Mouse (Mus musculus) gastrocnemius, postnatal 4 days (tissue): Measurements from ENCODE around the gene Sema6c. TPM values are rescaled to one million over a fixed set of nuclear protein-coding genes. Genes with fewer than 3 reads are reported as not detected.
"Not testable (repeated sequence)": the region's sequence is repeated elsewhere in the genome, so short reads cannot be mapped to it uniquely, and the experiment has no call there.

Source experiments
- DNase-seq, 2 experiments: peaks; one replicate each; pipeline ENCODE4 v3.0.0; 2021 to 2022; ENCODE audit warnings: low spot score in 2 of 2, mixed read lengths in 2 of 2
- total RNA-seq, 2 experiments: library from RNA; stranded (reverse); gene quantifications; 2 replicates each; pipeline ENCODE4 v1.2.3; 2021

The Sema6c gene
- total RNA-seq, 2 experiments from 2014 or later = 112 to 123 TPM

DNA sequence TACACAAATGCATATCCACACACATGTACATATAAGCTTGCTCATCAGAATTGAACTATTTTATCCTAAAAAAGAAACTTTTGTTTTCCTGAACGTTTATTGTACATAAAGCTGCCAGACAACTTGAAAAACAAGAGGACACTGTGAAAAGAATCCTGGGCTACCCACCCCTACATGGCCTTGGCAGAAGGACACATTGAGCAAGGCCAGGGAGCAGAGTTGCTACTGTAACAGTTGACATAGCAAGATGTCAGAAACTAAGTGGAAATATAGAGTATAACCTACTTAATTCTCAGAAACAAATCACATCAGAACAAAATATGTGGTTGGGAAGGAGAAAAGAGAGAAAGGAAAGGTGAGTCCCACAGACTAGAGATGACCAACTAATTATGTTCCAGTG lies 21.6 kb downstream of the Sema6c start:
- DNase-seq = no peak

DNA sequence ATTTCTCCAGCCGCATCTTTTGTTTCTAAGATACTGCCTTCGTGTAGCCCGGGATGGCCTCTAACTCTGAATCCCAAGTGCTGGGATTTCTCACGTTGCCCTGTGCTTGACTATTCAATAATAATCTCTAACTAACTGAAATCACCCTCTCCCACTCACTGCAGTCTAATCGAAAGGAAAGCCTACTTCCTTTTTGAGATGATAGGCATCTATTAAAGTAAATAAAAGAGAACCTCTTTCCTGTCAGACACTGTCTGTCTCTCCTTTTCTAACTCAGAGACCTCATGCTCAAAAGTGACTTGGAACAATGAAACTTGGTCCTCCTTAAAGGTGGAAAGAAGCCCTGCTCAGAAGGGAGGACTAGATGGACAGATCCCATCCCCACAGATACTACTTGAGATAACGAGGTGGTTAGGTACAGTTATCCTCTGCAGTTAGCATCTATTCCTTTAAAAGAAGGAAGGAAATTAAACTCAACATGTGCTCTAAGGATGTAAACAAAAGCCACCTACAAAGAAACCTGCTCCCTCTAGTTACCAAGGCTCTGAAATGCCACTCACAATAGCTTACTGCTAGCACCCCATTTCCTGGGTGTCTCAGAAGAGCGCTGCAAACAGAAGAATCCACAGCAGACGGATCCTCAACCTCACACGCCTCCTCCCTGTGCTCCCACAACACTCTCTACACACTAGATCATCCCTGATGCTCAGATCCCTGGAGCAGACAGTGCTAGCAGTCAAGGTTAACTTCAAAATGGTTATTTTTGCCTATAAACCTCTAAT lies 24.7 kb downstream of the Sema6c start:
- DNase-seq = no peak

DNA sequence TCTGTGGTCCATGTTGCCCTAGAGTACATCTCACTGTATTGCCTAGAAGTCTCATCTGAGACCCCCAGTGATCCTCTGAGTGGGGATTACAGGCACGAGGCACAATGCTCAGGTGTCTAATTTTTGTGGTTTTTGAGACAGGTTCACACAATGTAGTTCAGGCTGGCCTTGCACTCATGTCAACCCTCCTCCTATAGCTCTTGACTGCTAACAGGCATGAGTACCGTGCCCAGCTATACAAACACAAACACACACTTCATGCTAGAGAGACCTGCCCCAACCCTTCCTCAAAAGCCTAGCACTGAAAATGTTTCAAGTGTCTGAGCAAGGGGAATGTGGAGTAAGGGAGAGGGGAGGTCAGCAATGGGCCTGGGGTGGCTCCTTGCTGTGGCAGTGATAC lies 25.8 kb downstream of the Sema6c start:
- no peak for DNase-seq

DNA sequence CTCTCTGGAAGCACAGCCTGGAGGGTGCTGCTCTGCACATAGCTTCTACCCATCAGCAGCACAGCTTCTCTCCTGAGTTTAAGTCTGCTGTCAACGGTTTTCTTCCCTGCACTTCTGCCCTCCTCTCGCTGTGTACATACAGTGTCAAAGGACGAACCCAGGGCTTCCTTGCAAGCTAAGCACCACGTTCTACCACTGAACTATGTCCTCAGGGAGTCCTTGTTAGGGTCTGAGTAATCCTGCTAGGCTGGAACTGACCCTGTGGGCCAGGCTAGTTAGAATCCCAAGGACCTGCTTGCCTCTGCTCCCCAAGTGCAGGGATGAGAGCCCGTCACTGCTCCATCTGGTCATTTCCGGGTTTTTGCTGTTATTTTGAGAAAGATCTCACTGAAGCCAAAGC lies 26.6 kb downstream of the Sema6c start:
- DNase-seq = no peak

DNA sequence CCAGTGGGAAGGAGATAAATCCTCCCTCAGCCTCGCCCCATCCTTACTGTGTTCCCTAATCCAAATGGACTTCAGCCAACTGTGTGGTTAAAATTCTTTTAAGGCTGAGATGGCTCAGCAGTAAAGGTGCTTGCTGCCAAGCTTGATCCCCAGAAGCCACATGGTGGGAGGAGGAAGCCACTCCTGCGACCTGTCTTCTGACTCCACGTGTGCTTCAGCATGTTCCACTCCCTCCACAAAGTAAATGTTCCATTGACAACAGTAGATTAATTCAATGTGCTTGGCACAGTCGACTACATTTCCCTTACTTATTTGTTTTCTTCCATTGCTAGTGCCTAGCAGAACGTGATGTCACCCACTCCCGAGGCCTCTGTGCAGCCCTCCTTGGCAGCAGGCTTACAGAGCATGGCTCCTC lies 34.5 kb downstream of the Sema6c start:
- DNase-seq = no peak

DNA sequence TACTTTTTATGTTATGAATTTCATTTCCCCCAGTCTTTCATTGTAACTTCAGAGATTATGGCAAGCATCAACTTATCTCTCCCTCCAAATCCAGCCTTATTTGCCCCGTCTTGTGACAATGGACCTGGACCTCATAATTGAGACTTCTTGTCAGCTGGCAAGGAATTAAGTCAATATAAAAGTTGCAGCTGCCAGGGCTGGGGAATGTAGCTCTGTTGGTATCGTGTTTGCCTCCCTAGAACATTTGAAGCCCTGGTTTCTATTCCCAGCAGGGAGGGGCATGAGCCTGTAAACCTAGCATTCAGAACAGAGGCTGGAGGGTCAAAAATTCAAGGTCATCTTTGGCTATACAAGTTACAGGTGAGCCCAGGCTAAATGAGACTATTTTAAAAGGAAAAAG lies 35.5 kb downstream of the Sema6c start:
- DNase-seq = no peak

DNA sequence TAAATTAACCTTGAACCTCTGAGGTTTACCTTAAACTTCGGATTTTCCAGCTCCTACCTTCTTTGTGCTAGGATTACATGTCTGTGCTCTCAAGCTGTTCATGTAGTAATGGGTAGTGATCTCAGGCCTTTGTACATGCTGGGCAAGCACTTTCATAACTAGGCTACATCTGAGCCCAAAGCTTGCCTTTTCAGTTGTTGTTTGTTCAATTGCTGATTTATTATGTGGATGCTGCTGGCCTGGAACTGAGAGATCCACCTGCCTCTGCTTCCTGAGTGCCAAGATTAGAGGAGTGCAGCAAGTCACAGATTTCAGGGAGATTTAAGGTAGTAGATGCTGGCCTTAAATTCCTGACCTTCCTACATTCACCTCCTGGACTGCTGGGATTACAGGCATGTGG lies 38.8 kb downstream of the Sema6c start:
- no peak for DNase-seq

DNA sequence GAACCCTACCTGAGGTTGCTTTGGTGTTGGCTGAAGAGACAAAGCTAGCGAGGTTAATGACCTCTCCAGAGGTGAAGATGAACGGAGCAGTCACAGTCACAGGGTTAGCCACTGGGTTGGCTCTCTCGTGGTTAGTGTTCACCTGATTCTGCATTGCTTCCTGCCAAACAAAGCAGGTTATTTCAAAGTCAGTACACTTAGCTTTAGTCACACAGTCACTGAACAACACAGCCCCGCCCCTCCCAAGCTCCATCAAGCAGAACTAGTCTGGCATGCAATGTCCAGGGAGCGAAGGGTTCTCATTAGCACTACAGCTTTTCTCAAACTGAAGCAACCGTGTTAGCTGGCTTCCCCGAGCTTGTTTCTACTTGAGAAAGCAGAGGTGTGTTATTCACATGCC lies 39.9 kb downstream of the Sema6c start:
- DNase-seq = no peak

DNA sequence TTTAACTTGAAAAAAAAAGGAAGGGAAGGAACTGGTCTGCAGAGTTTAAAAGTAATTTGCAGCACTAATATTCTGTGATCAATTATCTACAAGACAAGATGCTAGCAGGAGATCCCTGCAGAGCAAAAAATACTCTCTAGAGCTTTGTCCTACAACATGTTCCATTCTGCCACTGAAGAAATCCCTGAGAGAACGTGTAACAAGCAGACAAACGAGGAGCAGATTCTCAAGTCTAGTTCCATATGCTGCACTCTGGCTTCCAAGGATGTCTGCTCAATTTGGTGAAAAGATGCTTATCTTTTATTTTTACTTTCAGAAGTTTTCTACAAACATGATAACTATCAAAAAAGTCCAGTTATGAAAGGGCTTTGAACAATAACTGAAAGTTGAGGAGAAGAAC lies 40.3 kb downstream of the Sema6c start:
- DNase-seq = no peak

DNA sequence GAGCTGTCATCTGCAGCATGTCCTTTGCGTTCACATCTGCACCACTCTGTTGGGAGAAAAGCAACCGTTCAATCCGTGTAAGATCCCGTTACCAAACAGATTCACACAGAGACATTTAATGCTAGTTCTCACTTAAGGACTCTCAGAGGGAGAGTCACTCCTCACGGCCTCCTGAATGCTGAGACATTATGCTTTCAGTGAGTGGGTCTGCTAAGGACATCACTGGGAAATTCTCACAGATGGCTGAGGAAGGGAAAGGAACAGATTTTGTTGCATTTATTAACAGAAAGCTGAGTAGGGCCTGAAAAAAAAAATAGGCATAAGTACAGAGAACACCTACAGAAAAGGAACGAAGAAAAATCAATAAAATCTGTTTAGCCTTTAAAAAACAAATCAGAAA lies 43.6 kb downstream of the Sema6c start:
- no peak for DNase-seq

DNA sequence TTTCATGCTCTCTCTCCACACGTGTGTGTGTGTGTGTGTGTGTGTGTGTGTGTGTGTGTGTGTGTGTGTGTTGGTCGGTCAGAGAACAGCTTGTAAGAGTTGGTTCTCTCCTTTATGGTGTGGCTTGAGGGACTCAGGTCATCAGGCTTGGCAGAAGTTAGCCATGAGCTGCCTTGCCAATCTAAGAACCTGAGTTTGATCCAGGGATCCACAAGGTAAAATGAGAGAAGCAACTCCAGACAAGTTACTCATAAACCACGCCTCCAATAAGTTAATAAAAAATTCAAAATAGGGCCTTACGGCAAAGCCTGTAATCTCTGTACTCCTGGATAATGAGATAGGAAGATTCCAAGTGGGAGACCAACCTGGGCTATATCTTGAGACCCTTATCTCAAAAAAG lies 48.0 kb downstream of the Sema6c start:
- no peak for DNase-seq

DNA sequence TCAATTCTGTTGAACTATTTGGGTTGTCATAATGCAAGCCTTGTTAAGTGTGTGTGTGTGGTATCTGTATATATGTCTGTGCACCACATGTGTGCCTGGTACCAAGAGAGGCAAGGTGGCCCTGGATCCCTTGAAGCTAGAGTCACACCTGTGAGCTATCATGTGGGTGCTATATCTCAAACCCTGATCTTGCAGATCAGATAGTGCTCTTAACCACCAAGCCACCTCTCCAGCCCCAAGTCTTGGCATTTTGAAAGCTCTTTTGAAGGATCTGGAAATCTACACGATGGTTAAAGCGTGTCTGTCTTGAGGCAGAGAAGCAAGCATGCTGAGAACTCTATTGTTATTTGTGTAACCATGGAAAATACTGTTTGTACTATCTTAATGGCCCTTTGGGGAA lies 50.3 kb downstream of the Sema6c start:
- DNase-seq = no peak

DNA sequence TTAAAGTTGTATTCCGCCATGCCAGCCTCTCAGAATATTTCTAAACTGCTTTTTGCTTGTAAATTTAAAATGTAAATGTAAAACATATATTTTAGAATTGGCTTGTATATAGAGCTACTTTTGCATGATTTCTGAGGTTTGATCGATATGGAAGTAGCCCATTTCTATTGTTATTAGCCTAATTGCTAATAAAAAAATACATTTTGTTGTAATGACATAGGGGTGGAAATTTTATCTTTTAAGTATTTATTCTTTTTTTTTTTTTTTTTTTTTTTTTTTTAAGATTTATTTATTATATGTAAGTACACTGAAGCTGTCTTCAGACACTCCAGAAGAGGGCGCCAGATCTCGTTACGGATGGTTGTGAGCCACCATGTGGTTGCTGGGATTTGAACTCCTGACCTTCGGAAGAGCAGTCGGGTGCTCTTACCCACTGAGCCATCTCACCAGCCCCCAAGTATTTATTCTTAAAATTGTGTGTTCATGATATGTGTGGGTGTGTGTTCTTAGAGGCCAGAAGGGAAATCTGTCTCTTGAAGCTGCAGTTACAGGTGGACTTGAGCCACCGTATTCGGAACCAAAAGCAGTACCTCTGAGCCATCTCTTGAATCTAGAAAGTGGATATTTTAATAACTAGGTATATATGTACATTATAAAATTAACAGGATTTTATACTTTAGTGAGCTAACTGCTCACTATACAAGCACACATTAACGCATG lies 52.8 kb downstream of the Sema6c start:
- not testable (repeated sequence) for DNase-seq

DNA sequence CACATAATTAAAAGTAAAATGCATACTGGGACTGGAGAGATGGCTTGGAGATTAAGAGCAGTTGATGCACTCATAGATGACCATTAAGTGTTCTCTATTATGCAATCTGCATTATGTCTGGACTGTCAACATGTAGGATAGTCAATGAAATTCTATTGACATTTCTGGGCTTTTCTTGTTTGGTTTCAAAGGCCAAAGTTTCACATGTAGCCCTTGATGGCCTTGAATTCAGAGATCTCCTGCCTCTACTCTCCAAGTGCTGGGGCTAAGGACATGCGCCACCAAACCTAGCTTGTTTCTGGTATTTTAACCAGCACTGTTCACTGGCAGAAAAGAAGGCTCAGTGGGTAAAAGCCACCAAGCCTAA lies 53.3 kb downstream of the Sema6c start:
- DNase-seq = no peak

DNA sequence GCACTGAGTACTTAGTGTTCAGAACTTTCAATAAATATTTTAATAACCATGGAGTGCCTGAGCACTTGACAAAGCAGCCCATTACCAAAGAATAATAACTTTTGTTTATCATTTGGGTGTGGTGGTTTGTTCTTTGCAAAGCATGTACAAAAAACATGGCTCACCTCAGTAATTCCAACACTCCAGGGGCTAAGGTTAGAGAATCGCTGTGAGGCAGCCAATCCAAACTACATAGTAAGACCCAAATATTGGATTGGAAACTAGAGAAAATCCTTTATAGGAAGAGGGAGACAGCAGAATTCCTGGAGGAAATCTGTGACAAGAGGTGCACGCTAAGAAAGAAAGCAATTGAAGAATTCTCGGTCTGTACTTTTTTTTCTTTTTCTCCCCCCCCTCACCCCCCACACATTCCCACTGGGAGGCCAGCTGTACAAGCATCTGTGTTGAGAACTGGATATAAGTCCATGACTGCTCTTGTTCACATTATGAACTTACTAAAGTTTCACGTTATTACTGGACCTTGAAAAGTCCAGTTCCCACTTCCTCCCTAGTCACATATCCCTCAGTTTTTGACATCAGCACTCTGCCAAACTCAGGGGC lies 56.5 kb downstream of the Sema6c start:
- no peak for DNase-seq

DNA sequence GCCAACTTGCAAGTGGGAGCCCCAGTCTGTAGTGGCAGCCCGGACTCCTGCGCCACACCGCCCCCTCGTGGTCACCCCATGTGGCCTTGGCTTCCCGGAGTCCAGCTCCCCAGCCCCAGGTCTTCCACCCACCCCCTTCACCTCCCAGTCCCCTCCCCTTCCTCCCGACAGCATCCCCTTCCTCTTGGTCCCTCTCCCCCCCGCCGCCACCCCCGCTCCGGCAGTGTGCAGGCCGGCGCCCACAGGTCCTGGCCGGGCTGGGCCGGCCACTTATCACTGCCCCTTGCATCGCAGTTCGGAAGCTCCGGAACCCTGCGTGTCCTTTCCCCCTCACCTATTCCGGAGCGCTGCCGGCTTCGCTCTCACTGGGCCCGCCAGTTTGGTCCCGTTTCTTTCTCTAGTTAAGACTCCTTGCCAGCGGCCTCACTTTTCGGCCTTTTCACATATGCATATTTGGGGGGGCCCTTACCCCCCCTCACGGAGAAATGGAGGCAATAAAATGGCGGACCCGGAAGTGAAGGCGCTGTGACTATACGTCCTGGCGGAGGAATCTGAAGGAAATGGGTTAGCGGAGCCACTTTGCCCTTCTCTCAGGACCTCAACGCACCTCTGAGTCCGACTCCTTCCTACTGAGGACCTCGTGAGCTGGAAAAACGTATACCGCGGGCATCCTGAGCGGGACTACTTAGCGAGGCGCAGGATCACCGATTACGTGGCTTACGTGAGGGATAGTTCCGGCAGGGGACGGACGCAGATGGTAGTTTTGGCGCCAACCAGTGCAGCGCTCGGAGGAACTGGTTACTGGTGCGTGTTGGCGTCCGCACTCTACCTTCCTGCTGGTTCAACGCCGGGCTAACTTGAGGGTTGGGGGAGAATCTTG lies 57.2 kb downstream of the Sema6c start, which contains the start of gene Gabpb2:
Gene Gabpb2, minus strand, starts transcription at position 662 of the 880 bp plus-strand sequence.
- DNase-seq = peak; percentile 97 to 98

DNA sequence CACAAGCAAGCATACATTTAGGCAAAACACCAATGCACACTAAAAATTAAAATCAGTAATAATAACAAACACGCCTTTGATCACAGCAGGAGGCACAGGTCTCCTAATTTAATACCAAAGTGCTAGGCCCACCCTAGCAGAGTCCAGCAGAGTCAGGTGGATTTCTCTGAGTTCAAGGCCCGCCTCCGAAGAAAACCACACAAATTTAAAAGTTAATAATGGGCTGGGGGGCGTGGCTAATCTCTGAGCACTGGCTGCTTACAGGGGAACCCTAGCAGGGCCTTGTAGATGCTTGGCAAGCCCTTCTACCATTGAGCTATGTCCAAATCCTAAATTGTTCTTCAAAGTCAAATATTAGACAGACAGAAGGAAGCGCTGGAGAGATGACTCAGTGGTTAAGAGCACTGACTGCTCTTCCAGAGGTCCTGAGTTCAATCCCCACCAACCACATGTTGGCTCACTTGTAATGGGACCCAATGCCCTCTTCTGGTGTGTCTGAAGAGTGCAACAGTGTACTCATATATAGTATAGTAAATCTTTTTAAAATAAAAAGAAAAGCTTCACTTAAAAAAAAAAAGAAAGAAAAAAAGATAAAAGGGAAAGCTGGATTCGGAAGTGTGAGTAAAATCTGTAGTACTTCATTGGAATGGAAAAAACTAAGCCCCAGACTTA lies 58.3 kb downstream of the Sema6c start:
- no peak for DNase-seq

DNA sequence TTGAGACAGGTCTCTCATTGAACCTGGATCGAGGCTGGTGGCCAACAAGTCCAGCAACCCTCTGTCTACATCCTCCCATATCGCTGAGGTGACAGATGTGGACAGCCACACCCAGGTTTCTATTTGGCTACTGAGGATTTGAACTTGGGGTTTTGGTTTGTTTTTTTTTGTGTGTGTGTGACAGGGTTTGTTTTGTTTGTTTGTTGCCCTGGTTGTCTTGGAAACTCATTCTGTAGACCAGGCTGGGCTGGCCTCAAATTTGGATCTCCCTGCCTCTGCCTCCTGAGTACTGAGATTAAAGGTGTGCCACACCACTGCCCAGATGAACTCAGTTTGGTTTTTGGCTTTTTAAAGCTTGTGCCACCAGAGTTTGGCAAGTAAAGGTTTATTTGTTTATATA lies 62.8 kb downstream of the Sema6c start:
- DNase-seq = no peak
